Mouse (Mus musculus) small intestine, adult 2 months (tissue): ENCODE measurements at regions not wholly inside any gene's neighbourhood (a gene's known extent, or its start where the extent isn't known, plus 50 kb on each side); places are given as distances from the start of the nearest gene placed in this dataset.

Source experiments
- CTCF ChIP-seq: fragments of 200-500 bp; IDR thresholded peaks from 2 replicates; pipeline ENCODE4 v1.5.1; 2012; ENCODE audit warnings: low read depth, mild to moderate bottlenecking, control low read depth, inconsistent platforms, low read length, moderate library complexity, mixed read lengths; ENCODE audit not compliant: insufficient replicate concordance, insufficient read length; ENCODE audit errors: extremely low read depth
- POLR2A ChIP-seq: fragments of 200-500 bp; IDR thresholded peaks from 2 replicates; pipeline ENCODE4 v1.6.1; 2012; ENCODE audit warnings: low read depth, mild to moderate bottlenecking, control low read depth, inconsistent platforms, low read length, moderate library complexity

DNA sequence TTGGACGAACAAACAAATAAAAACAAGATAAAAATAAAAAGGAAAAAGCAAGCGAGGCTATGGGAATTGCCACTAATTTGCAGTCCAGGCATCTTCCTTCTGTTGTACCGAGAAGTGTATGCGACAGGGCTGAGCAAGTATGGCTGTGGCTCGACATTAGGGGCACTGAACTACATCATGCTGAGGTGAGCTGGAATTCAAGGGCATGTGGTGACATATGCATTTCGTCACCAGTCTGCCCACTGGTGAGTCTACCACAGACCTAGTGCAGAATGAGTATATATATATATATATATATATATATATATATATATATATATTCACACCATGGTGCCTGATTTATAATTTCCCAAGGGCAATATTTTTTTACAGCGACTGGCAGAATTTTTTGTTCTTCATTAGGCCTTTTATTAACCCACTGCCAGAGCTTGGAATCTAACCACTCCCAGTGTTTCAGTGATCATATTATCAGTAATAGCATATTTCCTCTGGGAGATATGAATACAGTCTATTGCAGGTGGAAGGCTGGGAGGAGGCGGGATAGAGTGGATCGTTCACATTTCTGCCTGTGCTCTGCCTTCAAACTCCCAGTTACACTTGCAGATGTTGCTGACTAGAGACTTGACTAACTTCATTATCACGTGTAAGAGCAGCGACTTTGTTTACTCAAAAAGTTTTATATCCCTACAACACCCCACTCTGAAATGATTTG lies 133.6 kb upstream of the Satb1 start:
- TF ChIP-seq CTCF (no peak), POLR2A (no peak)
